Mouse (Mus musculus): ENCODE measurements around the gene Rnf166. TPM values are rescaled to one million over a fixed set of nuclear protein-coding genes. Genes with fewer than 3 reads are reported as not detected.

Rnf166 gene
- total and polyA plus RNA-seq, 3 experiments, result 7.7 to 13.0 (median 8.5) TPM

DNA sequence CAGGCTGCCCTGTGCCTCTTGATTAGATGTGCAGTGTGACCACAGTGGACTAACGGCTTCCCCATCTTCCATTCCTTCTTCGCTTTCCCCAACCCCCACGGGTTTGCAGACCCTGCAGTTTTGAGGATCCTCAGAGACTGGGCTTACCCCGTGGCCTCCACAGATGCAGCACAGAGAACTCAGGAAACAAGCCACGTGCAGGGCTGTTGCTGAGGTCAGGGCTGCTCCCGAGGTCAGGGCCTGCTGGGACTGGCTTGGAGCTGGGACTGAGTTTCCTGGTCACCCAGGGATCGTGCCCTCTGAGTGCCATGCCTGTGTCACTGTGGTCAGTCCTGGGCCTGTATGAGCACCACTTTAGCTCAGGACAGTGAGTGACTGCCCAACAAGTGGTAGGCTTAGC is 10.9 kb downstream of the Rnf166 start:
- Histone ChIP-seq H3K4me1 (ENCODE audit: control insufficient read depth in 1 of 2, insufficient read depth in 2 of 2) (peaks cover 7 to 29% of the 10 kb centered on the region in 2 experiments), H3K27ac (ENCODE audit: insufficient read depth, low read depth) (no peak overlapping the region), H3K79me2 (replicated peaks; ENCODE audit: control insufficient read depth, extremely low read depth, insufficient read depth, poor library complexity, severe bottlenecking) (no peaks in the 10 kb centered on the region), H3K4me2 (ENCODE audit: insufficient read depth, low read depth, poor library complexity, severe bottlenecking) (no peak overlapping the region), H3K9me3 (replicated peaks; ENCODE audit: low read length) (peaks cover 3% of the 10 kb centered on the region), H3K36me3 (replicated peaks in 1 of 2; ENCODE audit: control insufficient read depth in 1 of 2, insufficient read depth in 1 of 2, low read length in 1 of 2) (peaks cover 19 to 51% of the 10 kb centered on the region in 2 experiments), H3K27me3 (replicated peaks) (peaks cover 21% of the 10 kb centered on the region), H3K4me3 (replicated peaks in 1 of 3; ENCODE audit: low read depth in 2 of 3, low read length in 2 of 3, poor library complexity in 1 of 3) (no peak overlapping the region), H3K9ac (ENCODE audit: insufficient read depth, low read depth) (no peak overlapping the region)
- TF ChIP-seq PAX5 (IDR thresholded peaks at IDR 0.05; ENCODE audit: low read length) (no peak), IRF4 (IDR thresholded peaks at IDR 0.05; ENCODE audit: low read depth, low read length) (no peak), ZC3H11A (IDR thresholded peaks at IDR 0.05; ENCODE audit: low read depth, low read length) (no peak), TCF12 (IDR thresholded peaks at IDR 0.05; ENCODE audit: low read depth, low read length) (no peak), SIN3A (IDR thresholded peaks at IDR 0.05; ENCODE audit: low read length) (no peak), NELFE (IDR thresholded peaks at IDR 0.05; ENCODE audit: low read depth, low read length) (no peak), RCOR1 (conservative IDR thresholded peaks at IDR 0.05; ENCODE audit: low read depth, low read length) (no peak), JUN (IDR thresholded peaks at IDR 0.05; ENCODE audit: insufficient read depth, low read depth, low read length) (no peak)
- dilution Hi-C loops (cut with MboI; ENCODE audit: extremely low pct_ligation_motif_present, extremely low pct_unique_long_range_greater_than_20kb, low sequenced_read_pairs) (no loop called here), in situ Hi-C loops (cut with MboI; ENCODE audit: low pct_ligation_motif_present, low pct_unique_long_range_greater_than_20kb, low sequenced_read_pairs) (no loop called here)
- DNase-seq (ENCODE audit: extremely low read depth), result no peak

DNA sequence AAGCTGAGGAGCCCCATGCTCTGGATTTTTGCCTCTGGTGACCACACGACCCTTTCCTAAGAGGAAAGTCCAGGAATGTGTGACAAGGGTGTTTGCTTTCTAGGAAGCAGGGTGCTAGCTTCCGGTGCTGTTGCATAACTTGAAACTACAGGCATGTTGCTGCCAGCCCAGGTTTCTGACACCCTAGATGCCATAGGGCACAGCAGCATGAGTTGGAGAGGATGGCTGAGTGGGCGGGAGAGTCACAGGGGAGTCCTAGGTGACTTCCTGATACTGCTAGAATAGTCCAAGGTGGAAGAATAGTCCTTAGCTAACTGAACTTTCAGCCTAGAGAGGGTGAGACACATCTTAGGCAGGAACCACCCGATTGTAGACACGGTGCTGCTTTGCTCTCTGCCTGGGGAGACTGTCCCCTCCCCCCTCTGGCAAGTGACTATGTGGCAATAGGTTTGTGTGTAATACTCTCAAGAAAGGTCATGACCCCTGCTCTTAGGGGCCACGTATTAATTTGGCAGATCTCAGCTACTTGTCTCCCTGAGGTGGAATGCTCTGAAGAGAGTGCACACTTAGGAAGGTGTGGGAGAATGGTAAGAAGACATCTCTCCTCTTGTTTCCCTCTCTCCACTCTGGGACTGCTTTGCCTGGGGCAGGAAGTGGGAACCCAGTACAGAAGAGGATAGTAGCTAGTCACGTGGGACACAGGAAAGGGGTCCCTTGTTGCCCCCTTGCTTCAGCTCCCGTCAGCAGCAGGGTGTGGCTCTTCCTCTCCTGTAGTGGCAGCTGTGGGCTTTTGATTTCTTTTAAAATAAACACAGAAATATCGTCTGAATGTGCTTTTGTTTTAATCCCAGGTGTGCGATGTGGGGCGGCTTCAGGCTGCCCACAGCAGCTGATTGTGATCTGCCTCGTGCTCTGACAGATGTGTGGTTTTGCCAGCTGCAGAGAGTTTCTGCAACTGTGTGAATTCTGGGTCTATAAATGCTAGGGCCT is 11.9 kb downstream of the Rnf166 start:
- dilution Hi-C loops (cut with MboI; ENCODE audit: extremely low pct_ligation_motif_present, extremely low pct_unique_long_range_greater_than_20kb, low sequenced_read_pairs) (no loop called here), in situ Hi-C loops (cut with MboI; ENCODE audit: low pct_ligation_motif_present, low pct_unique_long_range_greater_than_20kb, low sequenced_read_pairs) (no loop called here)
- H3K9me3 ChIP-seq (replicated peaks; ENCODE audit: low read length), result peaks cover 3% of the 10 kb centered on the region
- H3K79me2 ChIP-seq (replicated peaks; ENCODE audit: control insufficient read depth, extremely low read depth, insufficient read depth, poor library complexity, severe bottlenecking), result no peaks in the 10 kb centered on the region
- H3K4me2 ChIP-seq (ENCODE audit: insufficient read depth, low read depth, poor library complexity, severe bottlenecking), result no peak overlapping the region
- no peak overlapping the region for H3K9ac ChIP-seq (ENCODE audit: insufficient read depth, low read depth)
- no peak overlapping the region for H3K27ac ChIP-seq (ENCODE audit: insufficient read depth, low read depth)
- H3K4me3 ChIP-seq (replicated peaks in 1 of 3; ENCODE audit: low read depth in 2 of 3, low read length in 2 of 3, poor library complexity in 1 of 3), result no peak overlapping the region
- H3K27me3 ChIP-seq (replicated peaks), result peaks cover 25% of the 10 kb centered on the region
- H3K4me1 ChIP-seq (ENCODE audit: control insufficient read depth in 1 of 2, insufficient read depth in 2 of 2), result peaks cover 7 to 38% of the 10 kb centered on the region in 2 experiments
- no peak for DNase-seq (ENCODE audit: extremely low read depth)
- H3K36me3 ChIP-seq (replicated peaks in 1 of 2; ENCODE audit: control insufficient read depth in 1 of 2, insufficient read depth in 1 of 2, low read length in 1 of 2), result peaks cover 19 to 41% of the 10 kb centered on the region in 2 experiments
- no peak for TF ChIP-seq UBTF (IDR thresholded peaks at IDR 0.05; ENCODE audit: low read depth, low read length)
- TF ChIP-seq HCFC1 (IDR thresholded peaks at IDR 0.05; ENCODE audit: low read depth, low read length), result no peak
- no peak for TF ChIP-seq POLR2A (IDR thresholded peaks at IDR 0.05; ENCODE audit: low read depth, low read length)
- TF ChIP-seq ELF1 (IDR thresholded peaks at IDR 0.05; ENCODE audit: low read depth, low read length), result no peak
- TF ChIP-seq CHD1 (IDR thresholded peaks at IDR 0.05; ENCODE audit: low read depth, low read length), result no peak
- no peak for TF ChIP-seq SIN3A (IDR thresholded peaks at IDR 0.05; ENCODE audit: low read length)

Measured in CH12.LX (cell line).